Mouse (Mus musculus): ENCODE results near the gene Fkbp4. TPM values are rescaled to one million over a fixed set of nuclear protein-coding genes. Genes with fewer than 3 reads are reported as not detected.

The Fkbp4 gene
- polyA plus RNA-seq (2015; fragmentation: Nextera tagmentation; extraction: Ambion mirVana): 521 and 534 TPM in 2 replicates

DNA sequence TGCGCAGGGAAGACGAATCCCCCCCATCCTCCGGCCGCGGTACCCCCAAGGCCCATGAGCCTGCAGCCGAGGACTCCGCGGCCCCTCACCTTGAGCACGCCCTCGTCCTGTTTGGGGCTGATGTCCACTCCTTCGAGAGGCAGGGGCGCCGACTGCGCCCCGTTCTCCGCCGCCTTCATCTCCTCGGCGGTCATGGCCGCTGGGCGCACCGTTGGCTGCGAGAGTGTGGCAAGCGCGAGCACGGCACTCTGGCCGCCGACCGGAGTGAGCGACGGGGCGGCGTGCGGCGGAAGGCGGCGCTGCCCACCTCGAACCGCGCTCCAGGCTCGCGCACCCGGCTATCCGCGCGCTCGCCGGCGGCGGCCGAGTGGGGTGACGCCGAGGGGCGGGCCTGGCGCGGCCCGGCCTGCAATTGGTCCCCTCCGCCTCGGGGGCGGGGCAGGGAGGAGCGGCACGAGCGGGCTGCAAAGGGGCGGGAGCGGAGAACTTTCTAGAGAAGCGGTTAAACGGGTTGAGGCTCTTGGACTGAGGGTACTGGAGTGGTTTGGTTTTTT lies at the start of gene Fkbp4:
Gene Fkbp4, minus strand, starts transcription at position 361 of the 554 bp plus-strand sequence.
- Histone ChIP-seq H3K9ac (peak within 1 kb of the TSS; percentile 92), H3K27me3 (no peaks in the 10 kb centered on the region), H3K4me2 (peak within 1 kb of the TSS; percentile 70), H3K27ac (peak within 1 kb of the TSS; percentile 95), H3K4me1 (peaks cover 32% of the 10 kb centered on the region), H3K4me3 (replicated peaks) (peak within 1 kb of the TSS; percentile 61), H3K9me3 (replicated peaks) (no peaks in the 10 kb centered on the region), H3K36me3 (peaks cover 34% of the 10 kb centered on the region)
- peak; percentile 96 for ATAC-seq (replicated peaks; ENCODE audit: low FRiP score)
- under 1% methylated on average over 67 of the region's 67 CpGs for WGBS

DNA sequence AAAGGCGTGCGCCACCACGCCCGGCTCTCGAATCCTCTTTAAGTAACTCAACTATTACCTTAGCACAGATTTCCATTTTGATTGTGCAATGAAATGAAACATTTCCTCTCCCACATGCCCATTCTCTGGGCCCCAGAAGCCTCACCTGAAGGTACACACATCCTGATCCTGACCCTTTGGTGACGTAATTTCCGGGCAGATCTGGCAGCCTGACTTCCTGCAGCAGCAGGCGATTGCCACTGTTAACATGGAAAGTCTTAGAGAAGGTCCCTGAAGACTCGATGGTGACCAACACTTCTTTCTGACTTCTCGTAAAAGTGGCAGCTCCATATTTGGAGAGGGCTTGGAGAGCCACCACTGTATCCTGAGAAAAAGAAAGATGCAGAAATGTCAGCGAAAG lies 49.3 kb upstream of the Fkbp4 start:
- no peak overlapping the region for H3K4me2 ChIP-seq
- ATAC-seq (replicated peaks; ENCODE audit: low FRiP score): no peak
- H3K36me3 ChIP-seq: no peaks in the 10 kb centered on the region
- no peaks in the 10 kb centered on the region for H3K9me3 ChIP-seq (replicated peaks)
- H3K9ac ChIP-seq: no peak overlapping the region
- H3K27ac ChIP-seq: no peak overlapping the region
- no peaks in the 10 kb centered on the region for H3K27me3 ChIP-seq
- no peak overlapping the region for H3K4me3 ChIP-seq (replicated peaks)
- no peaks in the 10 kb centered on the region for H3K4me1 ChIP-seq
- 84% methylated on average over 11 of the region's 11 CpGs for WGBS

DNA sequence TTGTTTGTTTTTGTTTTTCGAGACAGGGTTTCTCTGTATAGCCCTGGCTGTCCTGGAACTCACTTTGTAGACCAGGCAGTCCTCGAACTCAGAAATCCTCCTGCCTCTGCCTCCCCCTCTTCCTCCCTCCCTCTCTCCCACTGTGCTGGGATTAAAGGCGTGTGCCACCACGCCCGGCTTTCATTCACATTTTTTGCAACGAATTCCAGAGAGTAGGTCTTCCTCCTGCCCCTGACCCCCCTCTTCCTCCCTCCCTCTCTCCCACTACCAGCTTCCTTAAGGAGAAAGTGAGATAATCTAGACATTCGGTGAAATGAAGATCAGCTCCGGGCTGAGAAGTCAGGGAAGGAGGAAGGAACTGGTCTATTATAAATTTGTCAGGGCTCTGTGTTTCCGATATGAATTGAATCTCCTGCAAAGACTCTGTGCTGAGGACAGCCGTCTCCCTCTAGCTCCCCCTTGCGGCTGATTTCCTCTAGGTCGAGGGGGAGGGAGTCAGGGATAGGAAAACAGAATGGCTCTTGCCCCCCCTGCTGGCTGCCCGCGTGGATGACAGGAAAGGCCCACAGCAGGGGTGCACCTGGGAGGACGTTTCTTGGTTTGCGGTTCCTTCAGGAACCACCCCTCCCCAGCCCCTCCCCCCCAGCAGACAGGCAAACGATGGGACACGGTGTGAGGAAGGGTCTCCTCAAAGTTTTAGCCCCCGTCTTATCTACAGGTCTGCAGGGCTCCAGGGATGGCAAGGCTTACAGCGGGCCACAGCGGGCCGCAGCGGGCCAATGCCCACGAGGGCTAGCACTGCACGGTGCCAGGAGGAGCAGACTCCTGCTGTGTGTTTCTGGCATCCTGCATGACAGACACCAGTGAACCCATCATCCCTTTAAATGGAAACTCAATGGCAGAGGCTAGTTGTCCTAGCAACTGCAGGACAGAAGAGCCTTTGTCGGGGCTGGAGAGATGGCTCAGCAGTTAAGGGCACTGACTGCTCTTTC lies 41.3 kb upstream of the Fkbp4 start:
- peak; percentile 94 for ATAC-seq (replicated peaks; ENCODE audit: low FRiP score)
- H3K9ac ChIP-seq: no peak overlapping the region
- H3K4me3 ChIP-seq (replicated peaks): 0 out of 2 replicates have a peak overlapping the region, but pooled peaks have one; percentile 20
- no peaks in the 10 kb centered on the region for H3K36me3 ChIP-seq
- H3K27me3 ChIP-seq: no peaks in the 10 kb centered on the region
- H3K27ac ChIP-seq: no peak overlapping the region
- 20% methylated on average over 26 of the region's 26 CpGs for WGBS
- H3K9me3 ChIP-seq (replicated peaks): no peaks in the 10 kb centered on the region
- peaks cover 4% of the 10 kb centered on the region; the same call in 1 of the 2 replicates for H3K4me1 ChIP-seq
- peak overlapping the region; percentile 47 for H3K4me2 ChIP-seq

GRCm38 (mm10) chr6:128477495-128477894 lies 39.0 kb upstream of the Fkbp4 start:
- H3K36me3 ChIP-seq: no peaks in the 10 kb centered on the region
- peaks cover 4% of the 10 kb centered on the region; the same call in 1 of the 2 replicates for H3K4me1 ChIP-seq
- no peak for ATAC-seq (replicated peaks; ENCODE audit: low FRiP score)
- no peak overlapping the region for H3K4me2 ChIP-seq
- H3K4me3 ChIP-seq (replicated peaks): no peak overlapping the region
- 41% methylated on average over 4 of the region's 4 CpGs for WGBS
- no peak overlapping the region for H3K27ac ChIP-seq
- H3K9ac ChIP-seq: no peak overlapping the region
- no peaks in the 10 kb centered on the region for H3K9me3 ChIP-seq (replicated peaks)
- no peaks in the 10 kb centered on the region for H3K27me3 ChIP-seq

GRCm38 (mm10) chr6:128474112-128474511 lies 35.6 kb upstream of the Fkbp4 start:
- no peak overlapping the region for H3K27ac ChIP-seq
- no peak overlapping the region for H3K4me2 ChIP-seq
- no peak overlapping the region for H3K9ac ChIP-seq
- ATAC-seq (replicated peaks; ENCODE audit: low FRiP score): no peak
- H3K36me3 ChIP-seq: no peaks in the 10 kb centered on the region
- WGBS: 80% methylated on average over 6 of the region's 6 CpGs
- H3K4me1 ChIP-seq: no peaks in the 10 kb centered on the region
- no peak overlapping the region for H3K4me3 ChIP-seq (replicated peaks)
- no peaks in the 10 kb centered on the region for H3K9me3 ChIP-seq (replicated peaks)
- H3K27me3 ChIP-seq: no peaks in the 10 kb centered on the region

DNA sequence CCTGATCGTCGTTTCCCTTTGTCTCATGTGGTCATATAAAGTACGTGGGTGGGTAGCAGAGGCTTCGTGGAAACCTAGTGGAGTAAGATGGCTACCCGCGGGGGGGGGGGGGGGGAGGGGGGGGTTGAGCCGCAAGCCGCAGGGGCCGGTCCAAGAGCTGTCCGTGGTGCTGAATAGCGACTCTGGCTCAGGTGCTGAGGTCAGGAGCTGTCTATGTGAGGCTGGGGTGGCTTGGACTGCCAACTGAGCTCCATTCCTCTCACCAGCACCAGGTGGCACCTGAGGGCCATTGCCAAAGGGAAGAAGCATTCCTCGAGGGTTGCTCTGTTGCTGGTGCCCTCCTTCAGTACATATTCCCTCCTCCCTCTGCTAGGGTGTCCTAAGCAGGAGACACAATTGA lies 31.0 kb upstream of the Fkbp4 start:
- Histone ChIP-seq H3K4me3 (replicated peaks) (no peak overlapping the region), H3K9ac (no peak overlapping the region), H3K36me3 (no peaks in the 10 kb centered on the region), H3K9me3 (replicated peaks) (no peaks in the 10 kb centered on the region), H3K4me1 (no peaks in the 10 kb centered on the region), H3K4me2 (0 out of 2 replicates have a peak overlapping the region, but pooled peaks have one; percentile 17), H3K27me3 (no peaks in the 10 kb centered on the region), H3K27ac (no peak overlapping the region)
- peak; percentile 58; the same call in 1 of the 2 replicates for ATAC-seq (replicated peaks; ENCODE audit: low FRiP score)
- WGBS: 8% methylated on average over 11 of the region's 12 CpGs

DNA sequence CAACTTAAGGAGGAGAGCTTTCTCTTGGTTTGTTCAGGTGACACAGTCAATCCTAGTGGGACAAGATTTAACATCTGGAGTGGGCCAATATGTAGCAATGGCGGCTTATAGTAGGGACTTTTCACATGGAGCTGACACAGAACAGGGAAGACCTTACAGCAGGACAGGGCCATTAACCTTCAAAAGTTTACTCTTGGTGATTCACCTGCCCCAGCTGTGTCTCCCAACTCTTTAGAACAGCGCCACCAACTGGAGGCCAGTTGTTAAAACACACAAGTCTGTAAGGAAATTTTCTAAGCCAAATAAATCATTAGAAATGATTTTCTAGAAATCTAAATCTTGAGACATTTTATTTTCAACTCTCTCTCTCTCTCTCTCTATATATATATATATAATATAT lies 28.8 kb upstream of the Fkbp4 start:
- Histone ChIP-seq H3K36me3 (no peaks in the 10 kb centered on the region), H3K4me2 (no peak overlapping the region), H3K27me3 (no peaks in the 10 kb centered on the region), H3K27ac (no peak overlapping the region), H3K9ac (no peak overlapping the region), H3K9me3 (replicated peaks) (no peaks in the 10 kb centered on the region), H3K4me3 (replicated peaks) (no peak overlapping the region), H3K4me1 (no peaks in the 10 kb centered on the region)
- WGBS: 50% methylated on average over 2 of the region's 2 CpGs
- ATAC-seq (replicated peaks; ENCODE audit: low FRiP score): no peak

GRCm38 (mm10) chr6:128466563-128466962 lies 28.1 kb upstream of the Fkbp4 start:
- no peak overlapping the region for H3K4me3 ChIP-seq (replicated peaks)
- 77% methylated on average over 3 of the region's 3 CpGs for WGBS
- H3K4me2 ChIP-seq: no peak overlapping the region
- no peaks in the 10 kb centered on the region for H3K9me3 ChIP-seq (replicated peaks)
- ATAC-seq (replicated peaks; ENCODE audit: low FRiP score): no peak
- no peak overlapping the region for H3K9ac ChIP-seq
- no peaks in the 10 kb centered on the region for H3K27me3 ChIP-seq
- no peaks in the 10 kb centered on the region for H3K4me1 ChIP-seq
- H3K27ac ChIP-seq: no peak overlapping the region
- H3K36me3 ChIP-seq: no peaks in the 10 kb centered on the region

GRCm38 (mm10) chr6:128466043-128466442 lies 27.6 kb upstream of the Fkbp4 start:
- WGBS: 64% methylated on average over 7 of the region's 7 CpGs
- ATAC-seq (replicated peaks; ENCODE audit: low FRiP score): no peak
- H3K4me2 ChIP-seq: no peak overlapping the region

GRCm38 (mm10) chr6:128464996-128465395 lies 26.5 kb upstream of the Fkbp4 start:
- H3K9ac ChIP-seq: no peak overlapping the region
- no peaks in the 10 kb centered on the region for H3K27me3 ChIP-seq
- H3K4me2 ChIP-seq: no peak overlapping the region
- H3K27ac ChIP-seq: no peak overlapping the region
- 81% methylated on average over 4 of the region's 4 CpGs for WGBS
- no peaks in the 10 kb centered on the region for H3K9me3 ChIP-seq (replicated peaks)
- no peaks in the 10 kb centered on the region for H3K36me3 ChIP-seq
- H3K4me1 ChIP-seq: no peaks in the 10 kb centered on the region
- H3K4me3 ChIP-seq (replicated peaks): no peak overlapping the region
- no peak for ATAC-seq (replicated peaks; ENCODE audit: low FRiP score)

More at GRCm38 (mm10) chr6:128466043-128466442, 27.6 kb upstream of the Fkbp4 start:
- no peaks in the 10 kb centered on the region for H3K36me3 ChIP-seq
- no peaks in the 10 kb centered on the region for H3K9me3 ChIP-seq (replicated peaks)
- H3K4me3 ChIP-seq (replicated peaks): no peak overlapping the region
- no peak overlapping the region for H3K27ac ChIP-seq
- H3K27me3 ChIP-seq: no peaks in the 10 kb centered on the region
- no peaks in the 10 kb centered on the region for H3K4me1 ChIP-seq
- no peak overlapping the region for H3K9ac ChIP-seq

DNA sequence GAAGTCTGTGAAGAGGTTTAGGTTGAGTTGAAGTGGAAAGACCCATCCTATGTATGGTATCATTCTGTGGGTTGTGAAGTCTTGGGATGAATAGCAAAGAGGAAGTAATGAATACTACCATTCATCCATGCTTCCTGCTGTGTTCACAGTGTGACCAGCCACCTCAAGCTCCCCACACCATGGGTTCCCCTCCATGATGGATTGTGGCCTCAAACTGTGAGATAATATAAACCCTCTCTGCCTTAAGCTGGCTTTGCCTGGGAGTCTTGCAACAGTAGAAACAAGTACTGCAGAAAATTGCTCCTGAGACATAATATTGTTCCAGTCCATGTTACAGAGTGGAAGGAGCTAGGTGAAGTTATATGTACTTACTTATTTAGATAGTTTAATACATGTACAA lies 23.1 kb upstream of the Fkbp4 start:
- H3K9me3 ChIP-seq (replicated peaks): no peaks in the 10 kb centered on the region
- H3K4me2 ChIP-seq: no peak overlapping the region
- no peak overlapping the region for H3K9ac ChIP-seq
- ATAC-seq (replicated peaks; ENCODE audit: low FRiP score): no peak
- H3K27me3 ChIP-seq: no peaks in the 10 kb centered on the region
- no peak overlapping the region for H3K27ac ChIP-seq
- H3K4me1 ChIP-seq: no peaks in the 10 kb centered on the region
- H3K36me3 ChIP-seq: no peaks in the 10 kb centered on the region
- no peak overlapping the region for H3K4me3 ChIP-seq (replicated peaks)

GRCm38 (mm10) chr6:128460729-128461503 lies 22.4 kb upstream of the Fkbp4 start:
- Histone ChIP-seq H3K36me3 (no peaks in the 10 kb centered on the region), H3K27me3 (no peaks in the 10 kb centered on the region), H3K9me3 (replicated peaks) (no peaks in the 10 kb centered on the region), H3K9ac (no peak overlapping the region), H3K4me3 (replicated peaks) (no peak overlapping the region), H3K4me1 (no peaks in the 10 kb centered on the region), H3K4me2 (no peak overlapping the region), H3K27ac (no peak overlapping the region)
- 82% methylated on average over 14 of the region's 14 CpGs for WGBS
- no peak for ATAC-seq (replicated peaks; ENCODE audit: low FRiP score)

Data from kidney, embryonic 15.5 days (tissue).